Mouse (Mus musculus) bone marrow, adult 2 months (tissue): ENCODE measurements around the gene Spryd3.

Experiments used
- CTCF ChIP-seq: fragments of 200-500 bp; IDR thresholded peaks from 2 replicates; pipeline ENCODE4 v1.5.1; 2011; ENCODE audit warnings: low read length, control low read depth; ENCODE audit not compliant: control insufficient read depth, insufficient read depth
- POLR2A ChIP-seq: fragments of 200-500 bp; IDR thresholded peaks from 2 replicates; pipeline ENCODE4 v1.6.1; 2011; ENCODE audit warnings: low read depth, mild to moderate bottlenecking, control low read depth, low read length, borderline replicate concordance; ENCODE audit not compliant: control insufficient read depth

DNA sequence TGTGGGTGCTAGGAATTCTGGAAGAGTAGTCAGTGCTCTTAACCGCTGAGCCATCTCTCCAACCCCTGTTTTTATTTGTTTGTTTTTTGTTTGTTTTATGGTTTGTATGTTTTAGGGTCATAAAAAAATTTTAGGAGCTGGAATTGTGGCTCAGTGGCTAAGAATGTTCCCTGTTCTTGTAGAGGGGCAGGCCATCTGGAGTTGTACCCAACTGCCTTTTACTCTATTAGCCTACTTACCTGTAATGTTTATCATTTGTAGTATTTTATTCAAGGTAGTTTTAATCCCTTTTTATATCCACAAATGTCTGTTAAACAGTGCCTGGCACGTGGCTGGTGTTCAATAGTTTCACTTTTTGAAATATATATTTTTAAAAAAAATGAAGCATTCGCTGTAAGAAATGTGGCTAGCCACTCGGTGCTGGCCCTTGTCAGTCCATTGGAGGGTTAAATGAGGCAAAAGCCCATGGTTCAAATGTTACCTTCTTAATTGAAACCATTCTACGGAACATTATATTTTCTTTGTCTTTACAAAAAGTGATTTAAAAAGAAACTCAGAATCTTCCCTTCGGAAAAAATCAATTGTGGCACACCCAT lies 63.0 kb downstream of the Spryd3 start:
- TF ChIP-seq CTCF (no peak), POLR2A (no peak)
